Comparison of ENCODE assay signal across 8 mouse cellular contexts in genomic region chr11:86758559-86758958, GRCm38 (mm10). TPM values are rescaled to one million over a fixed set of nuclear protein-coding genes. Genes with fewer than 3 reads are reported as not detected.
DNase-seq lines count a peak whose midpoint lies in the region; ATAC-seq and TF ChIP-seq lines count a peak whose summit lies in the region.

No protein-coding gene starts in this region.

- no peak for ATAC-seq in lung, embryonic 16.5 days (ENCODE audit: low read depth)
- ATAC-seq in embryonic facial prominence, embryonic 12.5 days (ENCODE audit: insufficient number of reproducible peaks, insufficient read depth, low FRiP score, low TSS enrichment): no peak

- H3K27me3 ChIP-seq in lung, embryonic 16.5 days (ENCODE audit: control insufficient read depth, insufficient read depth, low read depth, low read length): no peaks in the 10 kb centered on the region
- H3K27me3 ChIP-seq in embryonic facial prominence, embryonic 12.5 days: no peaks in the 10 kb centered on the region
- no peaks in the 10 kb centered on the region for H3K27me3 ChIP-seq in limb, embryonic 10.5 days (ENCODE audit: low read depth, poor library complexity, severe bottlenecking)
- H3K27me3 ChIP-seq in small intestine, adult 2 months (ENCODE audit: control insufficient read depth, insufficient read depth, low read length): no peaks in the 10 kb centered on the region
- H3K27me3 ChIP-seq in thymus, adult 2 months (ENCODE audit: control insufficient read depth, insufficient read depth, low read length): no peaks in the 10 kb centered on the region

- H3K4me3 ChIP-seq in lung, embryonic 16.5 days (ENCODE audit: low read length): peak overlapping the region; percentile 87
- peak overlapping the region; percentile 98 for H3K4me3 ChIP-seq in embryonic facial prominence, embryonic 12.5 days
- peak overlapping the region; percentile 99 for H3K4me3 ChIP-seq in limb, embryonic 10.5 days
- H3K4me3 ChIP-seq in small intestine, adult 2 months (ENCODE audit: low read depth, low read length): no peak overlapping the region; the same call in 1 of the 2 replicates
- H3K4me3 ChIP-seq in thymus, adult 2 months (ENCODE audit: control insufficient read depth, insufficient read depth, low read length): no peak overlapping the region

- peak overlapping the region; percentile 72 for H3K4me2 ChIP-seq in lung, embryonic 16.5 days (ENCODE audit: low read depth, low read length)
- H3K4me2 ChIP-seq in embryonic facial prominence, embryonic 12.5 days (replicated peaks): peak overlapping the region; percentile 70

- H3K4me1 ChIP-seq in lung, embryonic 16.5 days (replicated peaks; ENCODE audit: control insufficient read depth, insufficient read depth, low read length): peaks cover 16% of the 10 kb centered on the region
- H3K4me1 ChIP-seq in embryonic facial prominence, embryonic 12.5 days: peaks cover 21% of the 10 kb centered on the region
- peaks cover 21% of the 10 kb centered on the region for H3K4me1 ChIP-seq in limb, embryonic 10.5 days
- H3K4me1 ChIP-seq in small intestine, adult 2 months (ENCODE audit: control insufficient read depth, insufficient read depth, insufficient read length, low read length): peaks cover 4% of the 10 kb centered on the region; the same call in 1 of the 2 replicates
- peaks cover 5% of the 10 kb centered on the region; the same call in 1 of the 2 replicates for H3K4me1 ChIP-seq in thymus, adult 2 months (replicated peaks; ENCODE audit: control insufficient read depth, insufficient read depth, low read length)

- peak overlapping the region; percentile 99 for H3K27ac ChIP-seq in lung, embryonic 16.5 days (ENCODE audit: low read length)
- peak overlapping the region; percentile 97 for H3K27ac ChIP-seq in embryonic facial prominence, embryonic 12.5 days
- peak overlapping the region; percentile 95 for H3K27ac ChIP-seq in limb, embryonic 10.5 days
- H3K27ac ChIP-seq in small intestine, adult 2 months (ENCODE audit: insufficient read depth, low read depth, low read length): peak overlapping the region; percentile 96
- no peak overlapping the region for H3K27ac ChIP-seq in thymus, adult 2 months (ENCODE audit: control insufficient read depth, insufficient read depth, low read length)

- DNase-seq in lung, postnatal 14 days: no peak
- no peak for DNase-seq in limb, embryonic 10.5 days (ENCODE audit: low spot score)
- no peak for DNase-seq in cerebellum, postnatal 4 days (ENCODE audit: low spot score in 2 of 2)
- DNase-seq in thymus, postnatal 36 days: no peak
- DNase-seq in thymus, adult 2 months: no peak

- TF ChIP-seq POLR2A in small intestine, adult 2 months (IDR thresholded peaks at IDR 0.05; ENCODE audit: low read depth, low read length): no peak
- TF ChIP-seq POLR2A in thymus, adult 2 months (IDR thresholded peaks at IDR 0.05; ENCODE audit: control insufficient read depth, extremely low read depth, insufficient read depth, low read length, poor library complexity): no peak

- 28% methylated on average over 6 of the region's 6 CpGs for WGBS in lung, embryonic 16.5 days
- 41% methylated on average over 6 of the region's 6 CpGs for WGBS in embryonic facial prominence, embryonic 12.5 days
- WGBS in limb, embryonic 10.5 days: 41% methylated on average over 6 of the region's 6 CpGs
- WGBS in small intestine, adult 2 months: 20% methylated on average over 6 of the region's 6 CpGs
- WGBS in thymus, adult 2 months: 11% methylated on average over 6 of the region's 6 CpGs

- H3K36me3 ChIP-seq in lung, embryonic 16.5 days (ENCODE audit: control insufficient read depth, insufficient read depth, low read length): no peaks in the 10 kb centered on the region
- no peaks in the 10 kb centered on the region for H3K36me3 ChIP-seq in embryonic facial prominence, embryonic 12.5 days
- H3K36me3 ChIP-seq in limb, embryonic 10.5 days: peaks cover 9% of the 10 kb centered on the region
- peaks cover under 1% of the 10 kb centered on the region; the same call in 1 of the 2 replicates for H3K36me3 ChIP-seq in small intestine, adult 2 months (ENCODE audit: control insufficient read depth, insufficient read depth, low read length)
- no peaks in the 10 kb centered on the region for H3K36me3 ChIP-seq in thymus, adult 2 months (ENCODE audit: control insufficient read depth, insufficient read depth, low read length)

- no peak for TF ChIP-seq CTCF in small intestine, adult 2 months (IDR thresholded peaks at IDR 0.05; ENCODE audit: extremely low read depth, insufficient read length, insufficient replicate concordance, low read depth, low read length)
- no peak for TF ChIP-seq CTCF in thymus, adult 2 months (IDR thresholded peaks at IDR 0.05; ENCODE audit: borderline replicate concordance, control insufficient read depth, extremely low read depth, insufficient read depth, low read length, poor library complexity)

- H3K9me3 ChIP-seq in lung, embryonic 16.5 days (ENCODE audit: control insufficient read depth, low read length): no peaks in the 10 kb centered on the region
- no peaks in the 10 kb centered on the region for H3K9me3 ChIP-seq in embryonic facial prominence, embryonic 12.5 days
- no peaks in the 10 kb centered on the region for H3K9me3 ChIP-seq in limb, embryonic 10.5 days (replicated peaks)

- peak overlapping the region; percentile 95 for H3K9ac ChIP-seq in lung, embryonic 16.5 days (ENCODE audit: low read length)
- H3K9ac ChIP-seq in embryonic facial prominence, embryonic 12.5 days: peak overlapping the region; percentile 96

RNA-seq across cellular contexts. Expression of gene Cltc, which starts 1.2 kb away (rescaled TPM):
- polyA plus RNA-seq in lung, embryonic 16.5 days (2015; fragmentation: Nextera tagmentation; extraction: Ambion mirVana): 125 and 134 TPM in 2 replicates
- 127 and 135 TPM in 2 replicates for polyA plus RNA-seq in embryonic facial prominence, embryonic 12.5 days (2016; fragmentation: Nextera tagmentation; extraction: Ambion mirVana)
- 107 and 127 TPM in 2 replicates for polyA plus RNA-seq in limb, embryonic 10.5 days (2016; fragmentation: Nextera tagmentation; extraction: Ambion mirVana)
- 27.0 and 74.8 TPM in 2 replicates for polyA plus RNA-seq in small intestine, adult 2 months (2012; rRNA removed)
- polyA plus RNA-seq in thymus, adult 2 months (2012; rRNA removed): 70.7 and 77.3 TPM in 2 replicates

RNA-seq across cellular contexts. Expression of gene Dhx40, which starts 49.0 kb away (rescaled TPM):
- 27.2 and 28.4 TPM in 2 replicates for polyA plus RNA-seq in lung, embryonic 16.5 days (2015; fragmentation: Nextera tagmentation; extraction: Ambion mirVana)
- 29.0 and 31.2 TPM in 2 replicates for polyA plus RNA-seq in embryonic facial prominence, embryonic 12.5 days (2016; fragmentation: Nextera tagmentation; extraction: Ambion mirVana)
- polyA plus RNA-seq in limb, embryonic 10.5 days (2016; fragmentation: Nextera tagmentation; extraction: Ambion mirVana): 28.4 and 36.1 TPM in 2 replicates
- polyA plus RNA-seq in small intestine, adult 2 months (2012; rRNA removed): 0.79 and 2.0 TPM in 2 replicates
- polyA plus RNA-seq in thymus, adult 2 months (2012; rRNA removed): 4.6 and 5.4 TPM in 2 replicates

Comparison
In these comparisons a context has a peak if more than half of its experiments do, and no peak if none do; other contexts are left out.
1. H3K4me3 ChIP-seq: peak in lung, embryonic 16.5 days (single experiment), embryonic facial prominence, embryonic 12.5 days (single experiment) and limb, embryonic 10.5 days (single experiment); none in small intestine, adult 2 months (single experiment) and thymus, adult 2 months (single experiment).